Mouse (Mus musculus): Measurements from ENCODE around the gene AC140267.1. TPM values are rescaled to one million over a fixed set of nuclear protein-coding genes. Genes with fewer than 3 reads are reported as not detected.

AC140267.1 gene
- polyA plus RNA-seq, 1 experiment from 2014 or later: not detected

- no peak overlapping the region for H3K27ac ChIP-seq (ENCODE audit: low read length)
- DNase-seq (ENCODE audit: low spot score) (no peak), ATAC-seq (no peak)
- no peaks in the 10 kb centered on the region for H3K27me3 ChIP-seq (replicated peaks; ENCODE audit: insufficient read depth, low read length)
- no peaks in the 10 kb centered on the region for H3K4me1 ChIP-seq (ENCODE audit: insufficient read depth, low read depth, low read length)
- H3K9me3 ChIP-seq (ENCODE audit: low read length): no peaks in the 10 kb centered on the region
- no peak overlapping the region for H3K4me3 ChIP-seq (ENCODE audit: low read depth, low read length)
- TF ChIP-seq CTCF (IDR thresholded peaks at IDR 0.05) (no peak), EP300 (IDR thresholded peaks at IDR 0.05) (no peak)
- no peak overlapping the region for H3K9ac ChIP-seq (replicated peaks; ENCODE audit: low read depth)
- WGBS: 72% methylated on average over 2 of the region's 2 CpGs
- H3K36me3 ChIP-seq (ENCODE audit: insufficient read depth, low read length): no peaks in the 10 kb centered on the region
- no peak overlapping the region for H3K4me2 ChIP-seq (replicated peaks; ENCODE audit: low read depth, low read length)
Measured at GRCm38 (mm10) chr15:80199556-80199955, 36.1 kb upstream of the AC140267.1 start.

DNA sequence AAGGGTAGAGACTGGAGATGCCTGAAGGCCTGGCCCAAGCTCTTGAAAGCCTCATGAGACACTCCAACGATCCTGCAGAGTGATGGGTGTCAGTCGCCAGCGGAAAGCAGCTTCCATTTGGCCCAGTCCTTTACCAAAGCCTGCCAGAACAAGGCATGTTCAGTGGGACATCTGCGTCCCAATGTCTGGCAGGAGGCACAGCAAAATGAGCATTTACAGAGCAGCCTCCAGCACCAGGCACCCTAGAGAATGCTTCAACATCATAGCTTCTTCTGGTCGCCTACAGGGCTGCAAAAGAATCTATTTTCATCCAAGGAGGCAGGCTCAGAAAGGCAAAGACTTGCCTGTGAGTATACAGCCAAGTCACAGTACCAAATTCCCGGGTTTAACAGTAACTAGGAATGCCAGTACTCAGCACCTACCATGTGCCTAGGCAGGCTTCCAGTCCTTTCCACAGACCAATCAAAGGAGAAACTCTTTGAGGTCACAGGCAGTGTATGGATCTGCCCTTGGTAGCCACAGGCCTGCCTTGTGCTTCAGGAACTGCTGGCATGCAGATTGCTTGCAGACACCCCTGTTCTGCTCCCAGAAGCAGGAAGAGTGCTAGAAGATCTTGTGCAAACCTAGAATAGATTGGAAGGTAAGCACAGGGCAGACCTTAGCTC is 33.4 kb upstream of the AC140267.1 start:
- Histone ChIP-seq H3K4me3 (ENCODE audit: low read depth, low read length) (no peak overlapping the region), H3K9ac (replicated peaks; ENCODE audit: low read depth) (no peak overlapping the region), H3K27ac (ENCODE audit: low read length) (no peak overlapping the region), H3K4me2 (replicated peaks; ENCODE audit: low read depth, low read length) (no peak overlapping the region), H3K9me3 (ENCODE audit: low read length) (no peaks in the 10 kb centered on the region), H3K4me1 (ENCODE audit: insufficient read depth, low read depth, low read length) (no peaks in the 10 kb centered on the region), H3K36me3 (ENCODE audit: insufficient read depth, low read length) (no peaks in the 10 kb centered on the region), H3K27me3 (replicated peaks; ENCODE audit: insufficient read depth, low read length) (no peaks in the 10 kb centered on the region)
- TF ChIP-seq EP300 (IDR thresholded peaks at IDR 0.05): no peak
- TF ChIP-seq CTCF (IDR thresholded peaks at IDR 0.05): no peak
- ATAC-seq (no peak), DNase-seq (ENCODE audit: low spot score) (no peak)
- WGBS: 79% methylated on average over 6 of the region's 6 CpGs

GRCm38 (mm10) chr15:80203406-80203805 is 32.2 kb upstream of the AC140267.1 start:
- Histone ChIP-seq H3K4me2 (replicated peaks; ENCODE audit: low read depth, low read length) (no peak overlapping the region), H3K4me1 (ENCODE audit: insufficient read depth, low read depth, low read length) (no peaks in the 10 kb centered on the region), H3K9me3 (ENCODE audit: low read length) (no peaks in the 10 kb centered on the region), H3K27ac (ENCODE audit: low read length) (no peak overlapping the region), H3K4me3 (ENCODE audit: low read depth, low read length) (no peak overlapping the region), H3K27me3 (replicated peaks; ENCODE audit: insufficient read depth, low read length) (no peaks in the 10 kb centered on the region), H3K36me3 (ENCODE audit: insufficient read depth, low read length) (no peaks in the 10 kb centered on the region), H3K9ac (replicated peaks; ENCODE audit: low read depth) (no peak overlapping the region)
- WGBS: 22% methylated on average over 4 of the region's 4 CpGs
- no peak for TF ChIP-seq CTCF (IDR thresholded peaks at IDR 0.05)
- no peak for TF ChIP-seq EP300 (IDR thresholded peaks at IDR 0.05)
- no peak; the same call in 1 of the 2 replicates for ATAC-seq
- peak; percentile 32 for DNase-seq (ENCODE audit: low spot score)

- DNase-seq (ENCODE audit: low spot score): no peak
- Histone ChIP-seq H3K4me1 (ENCODE audit: insufficient read depth, low read depth, low read length) (no peaks in the 10 kb centered on the region), H3K27ac (ENCODE audit: low read length) (no peak overlapping the region), H3K36me3 (ENCODE audit: insufficient read depth, low read length) (no peaks in the 10 kb centered on the region), H3K9me3 (ENCODE audit: low read length) (no peaks in the 10 kb centered on the region), H3K9ac (replicated peaks; ENCODE audit: low read depth) (no peak overlapping the region), H3K4me2 (replicated peaks; ENCODE audit: low read depth, low read length) (no peak overlapping the region), H3K4me3 (ENCODE audit: low read depth, low read length) (no peak overlapping the region), H3K27me3 (replicated peaks; ENCODE audit: insufficient read depth, low read length) (no peaks in the 10 kb centered on the region)
- ATAC-seq: no peak
- 84% methylated on average over 3 of the region's 3 CpGs for WGBS
- TF ChIP-seq EP300 (IDR thresholded peaks at IDR 0.05) (no peak), CTCF (IDR thresholded peaks at IDR 0.05) (no peak)
Measured at GRCm38 (mm10) chr15:80206057-80206565, 29.5 kb upstream of the AC140267.1 start.

DNA sequence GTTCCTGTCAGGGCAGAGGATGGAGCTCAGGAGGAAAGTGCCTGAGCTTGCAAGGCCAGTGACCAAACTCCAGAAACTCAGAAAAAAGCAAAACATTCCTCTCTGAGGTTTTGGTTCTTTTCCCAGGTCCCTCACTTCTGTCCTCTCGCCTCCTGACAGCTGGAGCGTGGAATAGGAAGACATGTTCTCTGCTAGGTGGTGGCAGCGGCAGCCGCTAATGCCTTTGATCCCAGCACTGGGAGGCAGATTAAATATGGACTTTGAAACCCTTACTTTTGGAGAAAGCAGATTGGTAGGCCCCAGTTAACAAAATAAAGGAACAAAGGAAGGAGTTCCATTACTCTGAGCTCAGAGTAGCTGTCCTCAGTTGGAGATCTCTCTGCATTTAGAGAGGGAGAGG is 27.2 kb upstream of the AC140267.1 start:
- no peak for ATAC-seq
- no peak overlapping the region for H3K27ac ChIP-seq (ENCODE audit: low read length)
- 30% methylated on average over 4 of the region's 4 CpGs for WGBS

GRCm38 (mm10) chr15:80213688-80214087 is 21.9 kb upstream of the AC140267.1 start:
- Histone ChIP-seq H3K4me3 (ENCODE audit: low read depth, low read length) (no peak overlapping the region), H3K36me3 (ENCODE audit: insufficient read depth, low read length) (no peaks in the 10 kb centered on the region), H3K27me3 (replicated peaks; ENCODE audit: insufficient read depth, low read length) (no peaks in the 10 kb centered on the region), H3K4me1 (ENCODE audit: insufficient read depth, low read depth, low read length) (no peaks in the 10 kb centered on the region), H3K4me2 (replicated peaks; ENCODE audit: low read depth, low read length) (no peak overlapping the region), H3K9ac (replicated peaks; ENCODE audit: low read depth) (no peak overlapping the region), H3K27ac (ENCODE audit: low read length) (no peak overlapping the region), H3K9me3 (ENCODE audit: low read length) (no peaks in the 10 kb centered on the region)
- DNase-seq (ENCODE audit: low spot score) (no peak), ATAC-seq (no peak)
- TF ChIP-seq EP300 (IDR thresholded peaks at IDR 0.05) (no peak), CTCF (IDR thresholded peaks at IDR 0.05) (no peak)

More for the DNA sequence above, 27.2 kb upstream of the AC140267.1 start:
- no peak for TF ChIP-seq CTCF (IDR thresholded peaks at IDR 0.05)
- no peak for TF ChIP-seq EP300 (IDR thresholded peaks at IDR 0.05)
- no peak overlapping the region for H3K9ac ChIP-seq (replicated peaks; ENCODE audit: low read depth)
- H3K27me3 ChIP-seq (replicated peaks; ENCODE audit: insufficient read depth, low read length): no peaks in the 10 kb centered on the region
- no peaks in the 10 kb centered on the region for H3K36me3 ChIP-seq (ENCODE audit: insufficient read depth, low read length)
- H3K4me1 ChIP-seq (ENCODE audit: insufficient read depth, low read depth, low read length): no peaks in the 10 kb centered on the region
- no peak overlapping the region for H3K4me2 ChIP-seq (replicated peaks; ENCODE audit: low read depth, low read length)
- H3K9me3 ChIP-seq (ENCODE audit: low read length): no peaks in the 10 kb centered on the region
- DNase-seq (ENCODE audit: low spot score): no peak
- H3K4me3 ChIP-seq (ENCODE audit: low read depth, low read length): no peak overlapping the region

Data from lung, postnatal 0 days (tissue).